Mouse (Mus musculus) spleen, adult 2 months (tissue): Measurements from ENCODE around the gene Plcd1. TPM values are rescaled to one million over a fixed set of nuclear protein-coding genes. Genes with fewer than 3 reads are reported as not detected.

Source experiments
- DNase-seq, 2 experiments: peaks; one replicate each; pipeline versions ENCODE4 v3.0.0 to v3.0.0-alpha.2; 2012 to 2021; ENCODE audit warnings: low spot score in 2 of 2, low read depth in 1 of 2
- H3K27ac ChIP-seq: fragments of 200-500 bp; 2 replicates; pipeline ENCODE4 v1.5.1; 2012; ENCODE audit warnings: low read length, inconsistent platforms; ENCODE audit not compliant: insufficient read depth
- H3K27me3 ChIP-seq: fragments of 200-500 bp; 2 replicates; pipeline ENCODE4 v1.6.1; 2012; ENCODE audit warnings: mild to moderate bottlenecking, moderate library complexity, low read length, inconsistent platforms; ENCODE audit not compliant: control insufficient read depth, insufficient read depth
- H3K36me3 ChIP-seq: fragments of 200-500 bp; 2 replicates; pipeline ENCODE4 v1.6.1; 2012; ENCODE audit warnings: mild to moderate bottlenecking, low read length, inconsistent platforms; ENCODE audit not compliant: control insufficient read depth, insufficient read depth
- H3K4me1 ChIP-seq: fragments of 200-500 bp; 2 replicates; pipeline ENCODE4 v1.6.1; 2011; ENCODE audit warnings: inconsistent platforms; ENCODE audit not compliant: control insufficient read depth, insufficient read depth, insufficient read length
- H3K4me3 ChIP-seq: fragments of 200-500 bp; 2 replicates; pipeline ENCODE4 v1.5.1; 2011; ENCODE audit warnings: mild to moderate bottlenecking, inconsistent platforms; ENCODE audit not compliant: insufficient read depth, insufficient read length; ENCODE audit errors: extremely low read depth
- CTCF ChIP-seq: fragments of 200-500 bp; IDR thresholded peaks from 2 replicates; pipeline ENCODE4 v1.5.1; 2011; ENCODE audit warnings: mild to moderate bottlenecking, inconsistent platforms; ENCODE audit not compliant: insufficient read depth, insufficient read length, insufficient replicate concordance; ENCODE audit errors: extremely low read depth
- POLR2A ChIP-seq: fragments of 200-500 bp; IDR thresholded peaks from 2 replicates; pipeline ENCODE4 v1.6.1; 2011; ENCODE audit warnings: low read depth, low read length, inconsistent platforms
- WGBS: fragments of 180-500 bp; shearing (Covaris S2); methylation state at CpG from one replicate; pipeline ENCODE4 v1.1.7; 2018; 5-methylcytosine and 5-hydroxymethylcytosine counted together
- polyA plus RNA-seq: library from polyadenylated mRNA; depleted of rRNA; stranded (reverse); fragments of >200 nt; gene quantifications from 2 replicates; pipeline ENCODE4 v1.2.3, GENCODE M21; 2012

The Plcd1 gene
- polyA plus RNA-seq, 1 experiment, result 6.3 TPM

GRCm38 (mm10) chr9:119038574-119038973, 54.7 kb downstream of the Plcd1 start:
- H3K27me3 ChIP-seq, result no peaks in the 10 kb centered on the region
- no peaks in the 10 kb centered on the region for H3K36me3 ChIP-seq

GRCm38 (mm10) chr9:119037076-119037730, 56.1 kb downstream of the Plcd1 start:
- TF ChIP-seq CTCF (no peak), POLR2A (no peak)
- Histone ChIP-seq H3K36me3 (no peaks in the 10 kb centered on the region), H3K4me3 (no peak overlapping the region), H3K27ac (no peak overlapping the region), H3K4me1 (0 out of 2 replicates have a peak, but pooled peaks cover 4% of the 10 kb centered on the region), H3K27me3 (no peaks in the 10 kb centered on the region)
- no peak for DNase-seq
- 57% methylated on average over 15 of the region's 15 CpGs for WGBS

More at GRCm38 (mm10) chr9:119038574-119038973, 54.7 kb downstream of the Plcd1 start:
- Histone ChIP-seq H3K4me1 (0 out of 2 replicates have a peak, but pooled peaks cover 4% of the 10 kb centered on the region), H3K27ac (no peak overlapping the region), H3K4me3 (no peak overlapping the region)
- TF ChIP-seq CTCF (no peak), POLR2A (no peak)
- no peak for DNase-seq
- 90% methylated on average over 3 of the region's 3 CpGs for WGBS

GRCm38 (mm10) chr9:119035836-119036235, 57.5 kb downstream of the Plcd1 start:
- Histone ChIP-seq H3K27me3 (no peaks in the 10 kb centered on the region), H3K4me1 (0 out of 2 replicates have a peak, but pooled peaks cover 4% of the 10 kb centered on the region), H3K27ac (no peak overlapping the region), H3K4me3 (no peak overlapping the region), H3K36me3 (no peaks in the 10 kb centered on the region)
- 30% methylated on average over 7 of the region's 7 CpGs for WGBS
- TF ChIP-seq CTCF (no peak), POLR2A (no peak)
- DNase-seq, result no peak

- no peak overlapping the region for H3K4me3 ChIP-seq
- 87% methylated on average over 29 of the region's 29 CpGs for WGBS
- no peaks in the 10 kb centered on the region for H3K36me3 ChIP-seq
- no peak overlapping the region for H3K27ac ChIP-seq
- no peaks in the 10 kb centered on the region for H3K27me3 ChIP-seq
- no peak for DNase-seq
- TF ChIP-seq CTCF (no peak), POLR2A (no peak)
- 0 out of 2 replicates have a peak, but pooled peaks cover 4% of the 10 kb centered on the region for H3K4me1 ChIP-seq
These were observed 58.3 kb downstream of the Plcd1 start for GRCm38 (mm10) chr9:119034676-119035665.

- no peak for DNase-seq
- H3K4me1 ChIP-seq, result 0 out of 2 replicates have a peak, but pooled peaks cover 4% of the 10 kb centered on the region
- H3K27ac ChIP-seq, result no peak overlapping the region
- WGBS, result 93% methylated on average over 8 of the region's 8 CpGs
- H3K36me3 ChIP-seq, result no peaks in the 10 kb centered on the region
- TF ChIP-seq CTCF (no peak), POLR2A (no peak)
- H3K4me3 ChIP-seq, result no peak overlapping the region
- H3K27me3 ChIP-seq, result no peaks in the 10 kb centered on the region
These were observed 59.2 kb downstream of the Plcd1 start for GRCm38 (mm10) chr9:119034069-119034468.

- H3K4me1 ChIP-seq, result 0 out of 2 replicates have a peak, but pooled peaks cover 4% of the 10 kb centered on the region
- DNase-seq, result no peak
- no peak overlapping the region for H3K27ac ChIP-seq
- WGBS, result 94% methylated on average over 19 of the region's 19 CpGs
- no peaks in the 10 kb centered on the region for H3K27me3 ChIP-seq
- no peak overlapping the region for H3K4me3 ChIP-seq
- no peak for TF ChIP-seq POLR2A
- no peak for TF ChIP-seq CTCF
- H3K36me3 ChIP-seq, result no peaks in the 10 kb centered on the region
These were observed 60.0 kb downstream of the Plcd1 start for GRCm38 (mm10) chr9:119033111-119033921.
